Mouse (Mus musculus) liver, adult 2 months (tissue): ENCODE results near the gene Lman2. TPM values are rescaled to one million over a fixed set of nuclear protein-coding genes. Genes with fewer than 3 reads are reported as not detected.

ENCODE experiments used
- DNase-seq: peaks from one replicate; pipeline ENCODE4 v3.0.0-alpha.2; 2011; ENCODE audit warnings: low read depth, low spot score; ENCODE audit errors: extremely low read depth
- H3K27ac ChIP-seq: fragments of 200-500 bp; replicated peaks from 2 replicates; pipeline ENCODE4 v1.5.1; 2012; ENCODE audit warnings: low read depth, mild to moderate bottlenecking, control low read depth, inconsistent platforms, low read length; ENCODE audit not compliant: insufficient read depth
- H3K27me3 ChIP-seq: fragments of 200-500 bp; 2 replicates; pipeline ENCODE4 v1.6.1; 2012; ENCODE audit warnings: mild to moderate bottlenecking, moderate library complexity, low read length, inconsistent platforms; ENCODE audit not compliant: control insufficient read depth, insufficient read depth
- H3K36me3 ChIP-seq: fragments of 200-500 bp; 2 replicates; pipeline ENCODE4 v1.6.1; 2012; ENCODE audit warnings: low read length, inconsistent platforms; ENCODE audit not compliant: control insufficient read depth, insufficient read depth
- H3K4me1 ChIP-seq: fragments of 200-500 bp; 2 replicates; pipeline ENCODE4 v1.6.1; 2011; ENCODE audit warnings: low read length; ENCODE audit not compliant: control insufficient read depth, insufficient read depth
- H3K4me3 ChIP-seq: fragments of 200-500 bp; 2 replicates; pipeline ENCODE4 v1.5.1; 2011; ENCODE audit warnings: low read depth, mild to moderate bottlenecking, control low read depth, low read length, moderate library complexity; ENCODE audit not compliant: insufficient read depth
- H3K79me2 ChIP-seq: fragments of 200-500 bp; 2 replicates; pipeline ENCODE4 v1.6.1; 2012; ENCODE audit warnings: inconsistent platforms, mild to moderate bottlenecking, low read length, moderate library complexity; ENCODE audit not compliant: control insufficient read depth, insufficient read depth
- H3K9ac ChIP-seq: fragments of 200-500 bp; 2 replicates; pipeline ENCODE4 v1.6.1; 2012; ENCODE audit warnings: low read depth, mild to moderate bottlenecking, control low read depth, inconsistent platforms, low read length
- CTCF ChIP-seq: fragments of 200-500 bp; IDR thresholded peaks from 2 replicates; pipeline ENCODE4 v1.5.1; 2011; ENCODE audit warnings: low read depth, low read length, control low read depth
- POLR2A ChIP-seq: fragments of 200-500 bp; IDR thresholded peaks from 2 replicates; pipeline ENCODE4 v1.6.1; 2011; ENCODE audit warnings: low read length, control low read depth; ENCODE audit not compliant: insufficient read depth; ENCODE audit errors: extremely low read depth
- WGBS: fragments of 180-500 bp; shearing (Covaris S2); methylation state at CpG from one replicate; pipeline ENCODE4 v1.1.7; 2018; 5-methylcytosine and 5-hydroxymethylcytosine counted together
- polyA plus RNA-seq: library from polyadenylated mRNA; depleted of rRNA; stranded (reverse); fragments of >200 nt; gene quantifications from 2 replicates; pipeline ENCODE4 v1.2.3, GENCODE M21; 2012
- total RNA-seq: library from RNA; depleted of rRNA; stranded (reverse); fragments of >200 nt; gene quantifications from 2 replicates; pipeline ENCODE4 v1.2.3, GENCODE M21; 2014

Gene Lman2
- total and polyA plus RNA-seq, 2 experiments: 112 to 136 TPM

DNA sequence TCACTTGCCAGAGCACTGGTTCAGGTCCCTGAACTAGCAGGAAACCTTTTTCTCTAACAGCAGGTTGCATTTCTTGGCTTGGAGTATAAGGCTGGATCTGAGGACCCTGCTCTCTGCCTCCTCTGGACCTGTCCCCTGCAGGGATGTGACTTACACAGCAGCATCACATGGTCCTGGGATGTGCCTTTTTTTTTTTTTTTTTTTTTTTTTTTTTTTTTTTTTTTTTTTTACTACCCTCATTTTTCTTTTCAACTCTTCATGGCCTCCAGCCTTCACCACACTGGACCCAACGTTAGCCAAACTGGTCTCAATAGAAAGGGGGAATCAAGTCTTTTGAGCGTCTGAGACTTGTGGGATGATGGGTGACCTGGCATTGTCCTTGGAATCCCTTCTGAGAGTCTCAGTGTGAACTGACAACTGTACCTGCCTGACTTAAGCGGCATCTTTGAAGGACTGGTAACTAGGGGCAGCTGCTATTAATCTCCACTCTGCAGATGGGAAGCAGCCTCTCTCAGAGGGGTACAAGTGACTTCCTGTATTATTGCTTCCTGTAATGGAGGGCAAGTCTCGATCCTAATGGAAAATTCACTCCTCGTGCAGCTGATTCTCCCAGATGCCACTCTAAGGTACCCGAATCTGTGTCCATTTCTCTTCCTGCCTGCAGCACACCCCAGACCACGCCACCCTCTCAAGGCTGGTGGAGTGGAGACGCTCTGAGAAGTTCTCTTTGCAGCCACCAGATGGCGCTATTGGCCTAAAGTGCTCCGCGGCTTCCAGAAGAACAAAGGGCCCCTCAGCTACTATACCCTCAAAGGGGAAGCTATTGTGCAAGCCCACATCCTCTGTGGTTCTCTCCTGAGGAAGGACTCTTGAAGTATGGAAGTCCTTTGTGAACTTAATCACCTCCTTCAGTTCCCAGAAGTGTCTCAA lies 42.5 kb upstream of the Lman2 start:
- H3K9ac ChIP-seq: no peak overlapping the region
- H3K4me3 ChIP-seq: no peak overlapping the region
- H3K27me3 ChIP-seq: no peaks in the 10 kb centered on the region
- peak; percentile 36 for DNase-seq
- H3K79me2 ChIP-seq: no peaks in the 10 kb centered on the region
- peak; percentile 91 for TF ChIP-seq CTCF
- TF ChIP-seq POLR2A: no peak
- no peak overlapping the region for H3K27ac ChIP-seq
- 11% methylated on average over 11 of the region's 11 CpGs for WGBS
- H3K36me3 ChIP-seq: no peaks in the 10 kb centered on the region
- no peaks in the 10 kb centered on the region for H3K4me1 ChIP-seq

DNA sequence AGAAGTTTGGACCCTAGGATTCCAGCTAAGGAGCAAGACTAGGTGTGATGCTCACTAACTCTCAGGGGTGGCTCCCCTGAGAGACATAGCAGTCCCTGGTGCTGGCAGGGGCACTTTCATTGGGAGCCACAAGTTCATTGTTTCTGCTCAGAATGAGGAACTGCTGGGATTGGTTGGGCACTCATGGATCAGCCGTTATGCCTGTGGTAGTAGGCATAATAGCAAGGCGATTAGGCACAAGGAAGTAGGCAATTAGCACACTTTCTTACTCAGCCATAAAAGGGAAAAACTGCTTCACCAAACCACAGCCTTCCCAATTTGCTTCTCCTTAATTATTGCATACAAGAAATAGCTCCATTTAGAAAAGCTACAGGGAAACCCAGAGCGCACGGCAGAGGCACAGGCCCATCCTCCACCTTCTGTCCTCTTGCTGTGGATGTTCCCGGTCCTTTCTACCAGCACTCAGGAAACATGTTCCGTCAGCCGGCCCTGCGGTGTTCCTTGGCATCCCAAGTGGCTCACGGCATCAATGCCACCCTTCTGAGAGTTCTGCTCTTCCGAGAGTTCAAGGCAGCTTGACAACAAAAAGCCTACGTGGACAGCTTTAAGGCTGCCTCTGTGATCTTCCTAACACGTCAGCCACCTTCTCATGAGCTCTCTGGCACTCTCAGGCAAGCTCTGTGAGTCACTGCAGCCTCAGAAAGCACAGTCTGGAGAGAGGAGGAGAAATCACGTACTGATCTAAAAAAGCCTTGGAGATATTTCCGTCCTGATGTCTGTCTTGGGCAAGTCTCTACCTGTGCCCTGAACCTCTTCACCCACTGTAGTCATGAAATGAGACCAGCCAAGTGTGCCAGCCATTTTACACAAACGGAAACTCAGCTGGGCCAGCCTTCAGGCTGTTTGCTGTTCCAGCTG lies 41.6 kb upstream of the Lman2 start:
- TF ChIP-seq CTCF: no peak
- TF ChIP-seq POLR2A: no peak
- no peaks in the 10 kb centered on the region for H3K27me3 ChIP-seq
- no peaks in the 10 kb centered on the region for H3K79me2 ChIP-seq
- DNase-seq: no peak
- no peaks in the 10 kb centered on the region for H3K36me3 ChIP-seq
- H3K4me1 ChIP-seq: no peaks in the 10 kb centered on the region
- H3K9ac ChIP-seq: no peak overlapping the region
- H3K4me3 ChIP-seq: no peak overlapping the region
- H3K27ac ChIP-seq: no peak overlapping the region
- WGBS: 76% methylated on average over 15 of the region's 15 CpGs

DNA sequence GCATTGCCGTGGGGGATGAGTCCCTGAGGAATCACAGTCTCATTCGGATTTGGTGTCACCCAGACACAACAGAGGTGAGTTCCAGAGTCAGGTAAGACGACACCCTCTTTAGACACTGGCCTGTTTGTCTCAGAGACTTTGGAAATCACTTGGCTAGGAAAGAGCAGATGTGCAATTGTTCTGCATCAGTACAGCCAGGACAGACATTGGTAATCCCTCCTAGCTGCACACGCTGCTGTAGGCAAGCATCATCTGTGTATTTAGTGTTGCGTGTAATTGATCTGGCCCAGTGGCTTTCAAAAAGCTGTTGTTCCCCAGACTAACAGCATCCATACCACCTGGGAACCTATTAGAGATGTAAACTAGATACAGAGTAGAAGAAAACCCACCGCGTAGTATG lies 40.7 kb upstream of the Lman2 start:
- no peak overlapping the region for H3K27ac ChIP-seq
- WGBS: 83% methylated on average over 7 of the region's 7 CpGs
- H3K4me3 ChIP-seq: no peak overlapping the region
- H3K4me1 ChIP-seq: no peaks in the 10 kb centered on the region
- no peaks in the 10 kb centered on the region for H3K36me3 ChIP-seq
- H3K27me3 ChIP-seq: no peaks in the 10 kb centered on the region
- no peaks in the 10 kb centered on the region for H3K79me2 ChIP-seq
- no peak for TF ChIP-seq CTCF
- no peak for TF ChIP-seq POLR2A
- H3K9ac ChIP-seq: no peak overlapping the region
- no peak for DNase-seq

DNA sequence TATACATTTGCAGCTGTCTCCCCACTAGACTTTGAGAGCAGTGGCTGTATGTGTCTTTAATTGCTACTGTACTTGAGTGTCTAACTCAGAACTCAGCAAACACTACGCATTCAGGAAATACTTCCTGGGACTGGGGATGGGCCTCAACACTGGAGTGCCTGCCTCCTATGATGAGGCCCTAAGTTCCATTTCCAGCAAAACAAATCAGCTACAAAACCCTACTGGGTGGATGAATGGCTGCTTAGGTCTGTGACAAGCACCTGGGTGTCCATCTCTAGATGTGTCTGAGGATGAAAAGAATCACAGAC lies 37.4 kb upstream of the Lman2 start:
- no peaks in the 10 kb centered on the region for H3K36me3 ChIP-seq
- no peaks in the 10 kb centered on the region for H3K79me2 ChIP-seq
- DNase-seq: no peak
- no peaks in the 10 kb centered on the region for H3K4me1 ChIP-seq
- H3K27ac ChIP-seq: no peak overlapping the region
- no peaks in the 10 kb centered on the region for H3K27me3 ChIP-seq
- H3K4me3 ChIP-seq: no peak overlapping the region
- no peak overlapping the region for H3K9ac ChIP-seq
- TF ChIP-seq POLR2A (no peak), CTCF (no peak)
- WGBS: 79% methylated on average over 1 of the region's 1 CpGs

DNA sequence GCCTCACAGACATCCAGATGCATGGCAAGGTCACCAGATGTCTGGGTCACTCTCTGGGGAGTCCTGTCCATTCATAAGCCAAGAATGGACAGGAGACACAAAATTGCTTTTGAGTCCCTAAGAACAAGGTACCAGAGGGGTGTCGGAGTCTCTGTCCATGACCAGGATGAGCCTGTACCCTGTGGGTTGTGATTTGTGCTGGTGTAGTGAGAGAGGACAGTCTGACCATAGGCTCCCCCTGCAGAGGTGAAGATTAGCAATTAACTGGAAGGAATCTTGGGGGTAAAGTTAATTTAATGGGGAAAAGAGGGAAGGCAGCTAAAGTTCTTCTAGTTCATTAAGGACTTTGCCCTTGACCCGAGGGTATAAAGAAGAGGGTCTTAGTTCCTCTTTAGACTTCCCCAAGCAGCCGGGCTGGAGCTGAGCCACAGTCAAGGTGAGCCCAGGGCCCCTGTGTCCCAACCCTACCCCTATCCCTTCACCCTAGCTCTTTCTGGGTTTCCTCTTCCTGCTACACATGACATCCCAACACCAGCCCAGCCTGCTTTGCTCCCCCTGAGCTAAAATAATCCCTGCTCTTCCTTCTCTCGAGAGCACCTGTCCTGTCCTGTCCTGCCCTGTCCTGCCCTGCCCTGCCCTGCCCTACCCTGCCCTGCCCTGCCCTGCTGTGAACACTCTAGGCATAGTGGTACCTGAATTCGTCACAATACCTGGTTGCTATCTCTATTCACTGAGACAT lies 36.9 kb upstream of the Lman2 start:
- no peaks in the 10 kb centered on the region for H3K4me1 ChIP-seq
- DNase-seq: no peak
- H3K9ac ChIP-seq: no peak overlapping the region
- no peaks in the 10 kb centered on the region for H3K36me3 ChIP-seq
- H3K79me2 ChIP-seq: no peaks in the 10 kb centered on the region
- no peak overlapping the region for H3K27ac ChIP-seq
- TF ChIP-seq POLR2A: no peak
- TF ChIP-seq CTCF: no peak
- 73% methylated on average over 5 of the region's 5 CpGs for WGBS
- no peaks in the 10 kb centered on the region for H3K27me3 ChIP-seq
- H3K4me3 ChIP-seq: no peak overlapping the region
